Mouse (Mus musculus) brain, embryonic 14.5 days (tissue): ENCODE data around the gene Pkd2.

Experiments used
- CTCF ChIP-seq: fragments of 200-500 bp; IDR thresholded peaks from 2 replicates; pipeline ENCODE4 v1.5.1; 2012; ENCODE audit warnings: inconsistent platforms, mild to moderate bottlenecking, moderate library complexity, borderline replicate concordance; ENCODE audit not compliant: insufficient read depth, insufficient read length; ENCODE audit errors: extremely low read depth
- POLR2A ChIP-seq: fragments of 200-500 bp; IDR thresholded peaks from 2 replicates; pipeline ENCODE4 v1.6.1; 2012; ENCODE audit warnings: mild to moderate bottlenecking, inconsistent platforms, borderline replicate concordance; ENCODE audit not compliant: poor library complexity, insufficient read depth, insufficient read length, severe bottlenecking; ENCODE audit errors: extremely low read depth

DNA sequence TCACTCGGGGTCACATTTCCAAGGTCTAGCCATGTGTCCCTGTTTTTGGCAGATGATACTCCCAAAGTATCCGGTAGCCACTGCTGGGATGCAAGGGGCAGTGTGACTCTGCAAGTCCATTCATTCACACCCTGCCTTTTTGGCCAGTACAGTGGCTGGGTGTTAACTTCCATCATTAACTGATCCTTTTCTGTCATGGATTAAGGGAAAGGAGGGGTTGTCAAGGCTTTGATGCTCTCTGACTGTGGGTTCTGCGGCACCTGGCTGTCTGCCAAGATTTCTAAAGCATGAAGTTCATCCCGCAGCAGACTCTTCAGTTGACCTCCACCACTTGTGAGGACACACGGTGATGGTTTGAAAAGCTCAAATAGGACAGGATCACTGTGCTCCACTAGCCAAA, 32.3 kb downstream of the Pkd2 start:
- TF ChIP-seq POLR2A (no peak), CTCF (no peak)
